Mouse (Mus musculus) spleen, adult 2 months (tissue): ENCODE data around the gene Ppif.

Source experiments
- CTCF ChIP-seq: fragments of 200-500 bp; IDR thresholded peaks from 2 replicates; pipeline ENCODE4 v1.5.1; 2011; ENCODE audit warnings: mild to moderate bottlenecking, inconsistent platforms; ENCODE audit not compliant: insufficient read depth, insufficient read length, insufficient replicate concordance; ENCODE audit errors: extremely low read depth
- POLR2A ChIP-seq: fragments of 200-500 bp; IDR thresholded peaks from 2 replicates; pipeline ENCODE4 v1.6.1; 2011; ENCODE audit warnings: low read depth, low read length, inconsistent platforms

DNA sequence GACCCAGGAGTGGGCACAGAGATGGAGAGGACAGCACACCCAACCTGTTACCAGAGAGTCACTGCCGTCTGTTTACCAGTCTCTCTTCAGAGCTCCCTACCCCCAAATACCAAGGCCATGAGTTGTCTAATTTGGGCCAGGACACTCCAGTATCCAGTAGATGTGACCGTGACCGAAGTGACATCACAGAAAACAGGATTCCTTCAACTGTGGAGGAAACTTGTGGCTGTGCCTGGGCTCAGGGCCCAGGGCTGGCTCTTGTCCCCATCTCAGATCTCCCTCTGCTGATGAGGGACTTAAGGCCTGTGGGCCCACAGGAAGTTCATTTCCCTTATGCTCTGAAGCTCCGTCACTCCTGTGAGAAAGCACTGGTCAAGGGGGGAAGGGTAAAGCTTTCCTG is 14.5 kb downstream of the Ppif start:
- no peak for TF ChIP-seq POLR2A
- no peak for TF ChIP-seq CTCF
